Mouse (Mus musculus): Measurements from ENCODE around the gene Nf2. TPM values are rescaled to one million over a fixed set of nuclear protein-coding genes. Genes with fewer than 3 reads are reported as not detected.

Nf2 gene
- 12.4 and 12.6 TPM in 2 replicates for total RNA-seq (2015)
- total RNA-seq (2017): 36.7 and 55.3 TPM in 2 replicates

DNA sequence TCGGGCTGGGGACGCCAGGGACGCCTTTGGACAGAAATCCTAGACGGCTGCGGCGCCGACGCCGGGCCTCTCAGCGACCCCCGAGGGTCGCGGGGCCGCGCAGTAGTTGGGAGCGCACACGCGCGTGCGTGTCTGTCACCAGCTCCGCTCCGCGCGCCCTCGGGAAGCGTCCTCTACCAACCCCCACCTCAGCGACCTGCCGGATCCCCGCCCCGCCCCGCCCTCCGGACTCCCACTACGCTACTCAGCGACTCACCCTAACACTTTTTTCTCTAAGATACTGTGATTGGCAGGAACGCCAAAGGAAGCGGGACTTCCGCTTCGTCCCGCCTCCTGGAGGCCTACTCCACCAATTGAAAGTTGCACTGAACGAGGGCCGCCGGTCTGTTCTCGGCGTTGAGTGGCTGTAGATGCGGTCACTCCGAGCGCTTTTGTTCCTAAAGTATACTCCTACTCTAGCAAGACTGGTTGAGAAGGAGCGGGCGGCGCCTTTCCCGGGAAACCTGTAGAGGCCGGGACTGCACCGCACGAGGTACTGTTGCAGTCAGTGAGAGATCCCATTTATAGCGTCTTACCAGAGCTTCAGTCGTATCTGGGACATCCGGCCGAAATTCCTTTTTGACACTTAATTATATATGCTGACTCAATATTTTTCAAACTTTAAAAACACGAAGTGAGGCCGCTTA, at the start of gene Nf2:
Gene Nf2, minus strand, starts transcription at position 279 of the 686 bp plus-strand sequence.
- ATAC-seq (ENCODE audit: poor library complexity, severe bottlenecking): peak; percentile 98

- peak; percentile 100 for ATAC-seq (ENCODE audit: poor library complexity, severe bottlenecking)
Measured at GRCm38 (mm10) chr11:4894848-4895816, 45.8 kb upstream of the Nf2 start, which contains the start of gene Thoc5. Gene Thoc5, plus strand, starts transcription at chr11:4895320.

DNA sequence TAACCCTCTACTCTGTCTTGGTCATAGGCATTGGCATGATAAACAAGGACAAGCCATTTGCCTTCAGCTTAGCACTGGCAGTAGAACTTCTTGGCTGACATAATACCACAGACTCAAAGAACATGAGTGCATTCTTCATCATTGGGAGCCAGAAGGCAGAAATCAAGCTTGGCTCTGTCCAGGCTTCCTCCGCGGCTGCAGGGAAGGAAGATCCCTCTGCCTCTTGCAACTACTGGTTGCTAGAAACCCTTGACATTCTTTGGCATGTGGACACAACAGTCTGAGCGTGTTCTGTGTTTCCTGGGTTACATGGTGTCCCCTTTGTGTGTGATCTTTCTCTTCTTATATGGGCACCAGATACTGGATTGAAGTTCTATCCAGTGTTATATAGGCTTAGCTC, 37.7 kb upstream of the Nf2 start:
- ATAC-seq (ENCODE audit: poor library complexity, severe bottlenecking): no peak

DNA sequence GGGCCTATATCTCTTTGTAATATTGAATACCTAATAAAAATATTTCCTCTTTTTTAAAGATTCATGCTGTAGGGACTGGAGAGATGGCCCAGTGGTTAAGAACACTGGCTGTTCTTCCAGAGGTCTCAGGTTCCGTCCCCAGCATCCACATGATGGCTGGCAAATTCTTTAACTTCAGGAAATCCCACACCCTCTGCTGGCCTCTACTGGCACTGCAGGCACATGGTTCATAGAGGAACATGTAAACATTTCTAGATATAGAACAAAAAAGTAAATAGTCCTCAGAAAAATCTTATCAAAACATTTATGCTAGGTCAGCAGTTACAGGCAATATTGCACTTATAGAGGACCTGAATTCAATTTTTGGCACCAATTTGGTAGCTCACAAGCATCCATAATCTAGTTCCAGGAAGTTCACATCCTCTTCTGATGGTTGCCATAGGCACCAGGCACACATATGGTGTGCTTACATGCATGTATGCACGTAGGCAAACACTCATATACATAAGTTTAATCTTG, 36.1 kb upstream of the Nf2 start:
- ATAC-seq (ENCODE audit: poor library complexity, severe bottlenecking): peak; percentile 68

DNA sequence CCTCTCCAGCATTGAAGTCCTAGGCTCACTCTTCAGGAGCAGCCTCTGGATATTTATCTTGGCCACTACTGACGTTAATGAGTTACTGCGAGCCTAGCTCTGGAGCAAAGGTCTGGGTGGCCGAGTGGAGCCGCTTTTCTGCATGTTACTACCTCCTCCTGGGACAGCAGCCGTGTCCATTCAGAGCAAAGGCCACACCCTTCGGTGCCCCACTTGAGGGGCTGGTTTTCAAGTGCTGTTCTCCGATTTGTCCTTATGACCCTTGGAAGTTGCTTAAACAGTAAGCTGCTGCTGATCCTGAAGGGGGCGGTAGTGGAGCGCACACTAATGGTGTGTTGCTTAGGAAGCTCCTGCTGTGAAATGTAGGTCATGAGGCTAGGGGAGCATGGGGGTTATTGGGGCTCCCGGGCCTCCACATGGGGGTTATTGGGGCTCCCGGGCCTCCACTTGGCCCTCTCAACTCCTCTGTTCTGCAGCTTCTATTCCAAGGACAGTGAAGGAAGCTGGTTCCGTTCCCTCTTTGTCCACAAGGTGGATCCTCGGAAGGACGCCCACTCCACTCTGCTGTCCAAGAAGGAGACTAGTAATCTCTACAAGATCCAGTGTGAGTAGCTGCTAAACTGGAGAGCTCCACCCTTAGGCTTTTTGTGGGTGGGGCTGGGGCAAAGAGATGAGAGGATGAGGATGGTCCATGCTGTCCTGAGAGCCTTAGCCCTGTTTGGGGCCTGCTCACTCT, 33.7 kb upstream of the Nf2 start:
- ATAC-seq (ENCODE audit: poor library complexity, severe bottlenecking): no peak

DNA sequence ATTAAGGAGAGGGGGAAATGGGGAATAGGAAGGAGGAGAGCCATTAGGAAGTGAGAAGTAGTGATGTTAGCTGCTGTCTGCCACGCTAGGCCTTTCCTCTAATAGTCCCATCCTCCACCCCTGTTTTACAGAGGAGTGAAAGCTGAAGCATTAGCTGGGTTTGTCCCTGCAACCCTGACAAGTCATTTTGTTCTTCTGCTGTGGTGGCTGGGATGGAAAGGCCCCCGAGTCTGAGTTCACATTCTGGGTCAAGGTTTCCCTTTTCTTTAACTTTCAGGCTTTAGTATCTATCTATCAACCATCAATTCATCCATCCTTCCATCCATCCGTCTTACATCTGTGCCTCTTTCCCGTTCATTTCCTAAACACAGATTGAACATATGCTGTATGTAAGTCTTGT, 31.8 kb upstream of the Nf2 start:
- ATAC-seq (ENCODE audit: poor library complexity, severe bottlenecking): no peak

DNA sequence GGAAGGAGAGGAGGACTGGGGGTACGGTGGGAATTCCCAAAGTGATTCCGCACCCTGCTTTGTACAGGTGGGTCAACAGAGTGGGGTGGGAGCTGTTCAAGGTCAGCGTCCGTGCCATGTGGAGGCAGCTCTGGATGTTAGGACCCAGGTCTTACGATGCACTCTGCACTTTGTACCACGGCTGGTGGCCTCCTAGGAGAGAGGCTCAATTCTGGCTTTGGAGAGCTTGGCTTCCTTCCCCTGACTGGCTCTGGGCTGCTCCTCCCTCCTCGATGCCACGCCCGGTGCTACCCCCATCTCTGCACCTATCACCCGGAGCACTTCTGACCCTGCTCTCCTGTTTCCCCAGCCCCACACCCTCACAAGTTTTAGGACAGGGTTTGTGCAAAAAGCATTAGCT, 25.2 kb upstream of the Nf2 start:
- ATAC-seq (ENCODE audit: poor library complexity, severe bottlenecking): no peak

- peak; percentile 99 for ATAC-seq (ENCODE audit: poor library complexity, severe bottlenecking)
Measured at GRCm38 (mm10) chr11:4873755-4874475, 24.6 kb upstream of the Nf2 start, which contains the start of gene Nipsnap1. Gene Nipsnap1, plus strand, starts transcription at chr11:4873951.

DNA sequence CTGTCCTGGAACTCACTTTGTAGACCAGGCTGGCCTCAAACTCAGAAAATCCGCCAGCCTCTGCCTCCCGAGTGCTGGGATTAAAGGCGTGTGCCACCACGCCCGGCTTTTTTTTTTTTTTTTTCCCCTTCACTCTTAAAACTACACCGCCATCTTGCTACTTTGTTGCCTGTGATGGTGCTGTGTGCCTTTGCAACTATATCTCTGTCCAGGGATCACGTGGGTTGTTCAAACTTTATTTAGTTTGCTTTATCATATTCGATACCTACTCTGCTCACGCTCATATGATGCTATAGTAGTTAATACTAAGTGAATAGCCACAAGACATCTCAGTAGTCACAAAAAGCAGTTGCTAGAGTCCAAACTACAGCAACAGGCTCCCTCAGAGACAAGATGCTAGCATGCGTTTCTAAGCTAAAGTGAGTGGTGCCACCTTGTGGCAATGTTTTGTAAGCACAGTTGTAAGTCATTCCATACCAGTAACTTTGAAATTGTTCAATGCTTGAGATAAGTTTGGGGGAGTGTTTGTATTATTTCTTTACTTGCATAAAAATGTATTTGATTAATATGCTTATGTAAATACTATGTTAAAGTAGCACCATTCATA, 16.4 kb upstream of the Nf2 start:
- peak; percentile 75 for ATAC-seq (ENCODE audit: poor library complexity, severe bottlenecking)

DNA sequence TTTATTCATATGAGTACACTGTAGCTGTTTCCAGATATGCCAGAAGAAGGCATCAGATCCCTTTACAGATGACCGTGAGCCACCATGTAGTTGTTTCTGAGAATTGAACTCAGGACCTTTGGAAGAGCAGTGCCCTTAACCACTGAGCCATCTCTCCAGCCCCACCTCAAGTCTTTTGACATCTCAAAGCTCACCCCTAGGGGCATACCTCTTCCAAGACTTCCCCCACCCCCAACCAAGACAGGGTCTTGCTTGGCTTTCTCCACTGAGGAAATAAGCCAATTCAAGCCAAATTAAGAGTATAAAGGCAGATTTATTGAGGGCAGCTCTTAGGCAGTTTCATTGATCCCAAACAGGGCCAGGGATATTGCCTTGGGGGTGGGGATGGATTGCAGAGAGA, 13.4 kb upstream of the Nf2 start:
- ATAC-seq (ENCODE audit: poor library complexity, severe bottlenecking): no peak

DNA sequence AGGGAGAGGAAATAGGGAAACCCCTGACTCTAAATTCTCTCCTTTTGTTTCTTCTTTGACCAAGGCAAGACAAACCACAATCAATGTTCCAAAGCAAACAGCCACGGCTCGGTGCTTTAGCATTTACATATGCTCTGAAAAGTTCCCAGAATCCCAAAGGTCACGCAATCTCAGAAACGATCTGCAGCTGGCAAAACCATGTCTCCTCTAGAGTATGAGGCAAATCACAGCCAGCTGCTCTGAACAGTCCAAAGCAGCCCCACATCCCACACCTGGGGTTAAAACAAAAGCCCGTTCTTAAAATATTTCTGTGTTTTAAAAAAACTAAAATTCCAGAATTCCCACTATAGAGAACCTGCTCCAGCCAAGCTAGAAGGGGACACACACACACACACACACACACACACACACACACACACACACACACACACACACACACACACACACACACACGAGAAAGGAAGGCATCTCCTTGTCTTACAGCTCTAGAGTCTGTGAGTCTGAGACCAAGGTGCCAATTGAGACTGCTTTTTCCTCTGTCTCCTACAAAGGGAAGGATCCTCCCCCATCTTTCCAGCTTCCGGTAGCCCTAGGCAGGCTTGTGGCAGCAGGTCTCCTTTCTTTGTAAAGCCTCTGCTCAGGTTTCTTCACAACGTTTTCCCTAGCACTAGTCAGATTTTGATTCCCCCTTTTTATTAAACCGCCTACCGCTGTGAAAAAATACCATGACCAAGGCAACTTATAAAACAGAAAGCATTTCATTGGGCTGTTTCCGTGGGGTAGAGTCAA, 12.7 kb upstream of the Nf2 start:
- ATAC-seq (ENCODE audit: poor library complexity, severe bottlenecking): no peak

GRCm38 (mm10) chr11:4860986-4861385, 11.7 kb upstream of the Nf2 start:
- no peak for ATAC-seq (ENCODE audit: poor library complexity, severe bottlenecking)

GRCm38 (mm10) chr11:4858416-4858815, 9.1 kb upstream of the Nf2 start:
- ATAC-seq (ENCODE audit: poor library complexity, severe bottlenecking): no peak

DNA sequence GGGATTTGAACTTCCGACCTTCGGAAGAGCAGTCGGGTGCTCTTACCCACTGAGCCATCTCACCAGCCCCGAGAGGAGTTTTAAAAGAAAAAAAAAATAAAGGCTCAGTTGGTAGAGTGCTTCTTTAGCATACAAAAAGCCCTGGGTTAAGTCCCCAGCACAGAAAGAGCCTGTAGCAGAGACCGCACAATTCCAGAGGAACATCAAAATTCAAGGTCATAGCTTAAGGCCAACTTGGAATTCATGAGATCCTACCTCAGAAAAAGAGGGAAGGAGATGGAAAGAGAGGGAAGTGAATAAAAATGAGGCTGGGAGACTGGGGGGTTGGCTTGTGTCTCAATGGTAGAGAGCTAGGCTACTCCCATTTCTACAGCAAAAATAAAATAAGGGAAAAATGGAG, 4.8 kb upstream of the Nf2 start:
- ATAC-seq (ENCODE audit: poor library complexity, severe bottlenecking): no peak

DNA sequence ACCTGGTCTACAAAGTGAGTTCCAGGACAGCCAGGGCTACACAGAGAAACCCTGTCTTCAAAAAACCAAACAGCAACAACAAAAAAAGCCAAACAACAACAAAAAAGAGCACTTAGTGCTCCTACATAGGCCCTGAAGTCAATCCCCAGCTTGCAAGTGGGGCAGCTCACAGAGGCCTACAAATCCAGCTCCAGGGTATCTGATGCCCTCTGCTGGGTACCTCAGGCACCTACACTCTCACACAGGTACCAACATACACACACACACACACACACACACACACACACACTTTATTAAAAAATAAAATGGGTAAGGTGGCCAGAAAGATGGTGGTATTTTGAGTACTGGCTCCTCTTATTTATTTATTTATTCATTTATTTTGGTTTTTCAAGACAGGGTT, 3.7 kb upstream of the Nf2 start:
- no peak for ATAC-seq (ENCODE audit: poor library complexity, severe bottlenecking)

DNA sequence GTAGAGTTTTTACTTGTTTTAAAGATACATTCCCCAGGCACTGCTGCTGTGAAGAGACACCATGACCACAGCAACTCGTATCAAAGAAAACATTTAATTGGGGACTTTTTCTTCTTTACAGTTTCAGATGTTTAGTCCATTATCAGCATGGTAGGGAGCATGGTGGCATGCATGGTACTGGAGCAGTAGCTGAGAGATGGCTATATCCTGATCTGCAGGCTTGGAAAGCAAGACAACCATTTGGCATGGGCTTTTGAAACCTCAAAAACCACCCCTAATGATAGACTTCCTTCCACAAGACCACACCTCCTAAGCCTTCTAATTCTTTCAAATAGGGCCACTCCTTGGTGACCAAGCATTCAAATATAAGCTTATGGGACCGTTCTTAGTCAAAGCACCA, 1.1 kb upstream of the Nf2 start:
- no peak for ATAC-seq (ENCODE audit: poor library complexity, severe bottlenecking)

DNA sequence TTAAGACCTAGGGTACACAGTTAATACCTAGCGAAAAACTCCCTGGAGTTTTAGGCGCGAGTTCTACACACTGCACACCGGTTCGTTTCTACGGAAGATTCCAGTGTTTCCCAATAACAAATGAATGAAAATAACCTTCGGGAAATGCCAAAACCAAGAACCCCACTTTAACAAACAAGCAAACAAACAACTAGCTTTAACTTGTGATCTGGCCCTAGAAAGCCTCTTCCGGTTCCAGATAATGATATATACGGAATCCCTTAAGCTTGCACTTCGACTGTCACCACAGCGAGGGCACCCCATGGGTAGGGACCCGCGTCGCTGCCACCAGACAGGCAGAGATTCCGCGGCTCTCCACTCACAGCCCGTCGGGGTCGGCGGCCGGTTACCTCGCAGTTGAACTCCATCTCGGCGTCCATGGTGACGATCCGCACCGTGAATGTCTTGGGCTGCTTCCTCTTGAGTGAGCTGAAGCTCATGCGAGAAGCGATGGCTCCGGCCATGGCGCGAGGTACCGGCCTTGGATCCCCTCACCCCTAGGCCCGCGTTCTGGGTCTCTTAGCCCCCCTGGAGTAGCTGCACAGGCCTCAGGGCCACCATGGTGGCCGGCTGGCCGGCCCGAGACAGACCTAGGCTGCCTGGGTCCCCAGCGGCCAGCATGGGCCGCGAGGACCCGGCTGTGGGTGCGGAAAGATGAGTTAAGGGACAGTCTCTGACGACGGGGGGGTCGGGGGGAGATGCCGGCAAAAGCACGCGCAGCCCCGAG, 670 bp downstream of the Nf2 start:
- peak; percentile 28 for ATAC-seq (ENCODE audit: poor library complexity, severe bottlenecking)

DNA sequence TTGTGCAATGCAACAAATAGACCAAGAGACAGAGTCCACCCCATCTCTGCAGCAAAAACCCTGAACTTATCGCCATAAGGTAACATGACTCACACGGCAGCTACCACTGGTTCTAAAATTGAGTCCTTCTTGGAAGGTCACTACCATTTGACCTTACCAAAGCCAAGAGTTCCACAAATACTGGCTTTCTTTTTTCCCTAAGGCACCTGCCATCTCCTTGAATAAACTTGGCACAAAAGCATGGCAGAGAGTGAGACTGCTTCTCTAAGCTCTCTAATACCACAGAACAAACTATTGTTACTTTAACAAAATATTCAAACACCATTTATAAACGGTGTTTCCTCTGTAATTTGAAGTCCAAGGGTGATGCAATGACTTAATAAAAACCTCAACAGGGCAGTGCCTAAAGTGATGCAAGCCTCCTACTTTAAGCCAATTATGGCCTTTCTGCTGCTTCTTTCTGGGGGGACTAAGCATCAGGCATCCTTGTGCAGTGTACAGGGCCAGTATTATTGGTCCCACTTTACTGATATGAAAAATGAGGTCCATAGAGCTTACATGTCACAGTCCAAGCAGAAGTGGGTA, 8.3 kb downstream of the Nf2 start:
- no peak for ATAC-seq (ENCODE audit: poor library complexity, severe bottlenecking)
